Mouse (Mus musculus) limb, embryonic 12.5 days (tissue): ENCODE data around the gene Slc25a43. TPM values are rescaled to one million over a fixed set of nuclear protein-coding genes. Genes with fewer than 3 reads are reported as not detected.

Experiments used
- ATAC-seq: fragments of 200-750 bp; cut with Nextera tagmentation; 2 replicates; pipeline ENCODE4 v1.8.0; 2017; ENCODE audit warnings: low read depth, moderate TSS enrichment; ENCODE audit not compliant: insufficient number of reproducible peaks, insufficient read depth, low FRiP score, low TSS enrichment
- H3K27ac ChIP-seq: fragments of 300-500 bp; sonication (generic); 2 replicates; pipeline ENCODE4 v1.5.1; 2016; ENCODE audit warnings: mild to moderate bottlenecking, moderate library complexity
- H3K27me3 ChIP-seq: fragments of 300-500 bp; sonication (generic); 2 replicates; pipeline ENCODE4 v1.6.1; 2016; ENCODE audit warnings: mild to moderate bottlenecking, moderate library complexity
- H3K36me3 ChIP-seq: fragments of 300-500 bp; sonication (generic); 2 replicates; pipeline ENCODE4 v1.6.1; 2016; ENCODE audit warnings: mild to moderate bottlenecking, moderate library complexity
- H3K4me1 ChIP-seq: fragments of 300-500 bp; sonication (generic); replicated peaks from 2 replicates; pipeline ENCODE4 v1.6.1; 2016
- H3K4me2 ChIP-seq: fragments of 300-500 bp; sonication (generic); 2 replicates; pipeline ENCODE4 v1.6.1; 2016; ENCODE audit warnings: mild to moderate bottlenecking, moderate library complexity
- H3K4me3 ChIP-seq: fragments of 300-500 bp; sonication (generic); replicated peaks from 2 replicates; pipeline ENCODE4 v1.5.1; 2016; ENCODE audit warnings: mild to moderate bottlenecking
- H3K9ac ChIP-seq: fragments of 300-500 bp; sonication (generic); replicated peaks from 2 replicates; pipeline ENCODE4 v1.6.1; 2016; ENCODE audit warnings: mild to moderate bottlenecking, moderate library complexity
- H3K9me3 ChIP-seq: fragments of 300-500 bp; sonication (generic); 2 replicates; pipeline ENCODE4 v1.6.1; 2016; ENCODE audit warnings: mild to moderate bottlenecking, moderate library complexity
- WGBS: fragments of 180-500 bp; shearing (Covaris S2); methylation state at CpG from one replicate; pipeline ENCODE4 v1.1.7; 2016; 5-methylcytosine and 5-hydroxymethylcytosine counted together
- polyA plus RNA-seq: library from polyadenylated mRNA; unstranded; fragments of >200 nt; fragmentation: Nextera tagmentation; extraction: Ambion mirVana; gene quantifications from 2 replicates; pipeline ENCODE4 v1.2.1, GENCODE M21; 2016

Slc25a43 gene
- polyA plus RNA-seq, 1 experiment from 2014 or later: 1.1 TPM

DNA sequence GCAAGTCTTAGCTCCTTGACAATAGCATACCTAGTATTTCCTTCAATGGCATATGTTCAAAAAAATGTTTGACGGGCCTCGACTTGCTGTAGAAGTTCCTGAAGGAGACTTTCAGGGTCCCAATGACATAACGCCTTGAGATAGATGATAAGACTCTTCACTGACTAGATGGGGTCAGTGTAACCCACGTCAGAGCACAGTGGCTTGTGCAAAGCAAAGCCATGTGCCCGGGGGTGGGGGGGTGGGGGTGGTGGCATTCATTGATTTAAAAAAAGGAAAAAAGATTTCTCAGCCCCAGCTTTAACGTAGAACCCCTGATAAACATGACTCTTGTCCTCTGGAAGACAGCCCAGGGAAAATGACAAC, 64.8 kb downstream of the Slc25a43 start:
- Histone ChIP-seq H3K27me3 (no peaks in the 10 kb centered on the region), H3K9me3 (no peaks in the 10 kb centered on the region), H3K4me2 (peak overlapping the region; percentile 52), H3K36me3 (no peaks in the 10 kb centered on the region), H3K4me3 (peak overlapping the region; percentile 33), H3K9ac (no peak overlapping the region), H3K4me1 (peaks cover 5% of the 10 kb centered on the region; the same call in 1 of the 2 replicates), H3K27ac (0 out of 2 replicates have a peak overlapping the region, but pooled peaks have one; percentile 70)
- peak; percentile 43 for ATAC-seq
- WGBS: 64% methylated on average over 5 of the region's 6 CpGs

DNA sequence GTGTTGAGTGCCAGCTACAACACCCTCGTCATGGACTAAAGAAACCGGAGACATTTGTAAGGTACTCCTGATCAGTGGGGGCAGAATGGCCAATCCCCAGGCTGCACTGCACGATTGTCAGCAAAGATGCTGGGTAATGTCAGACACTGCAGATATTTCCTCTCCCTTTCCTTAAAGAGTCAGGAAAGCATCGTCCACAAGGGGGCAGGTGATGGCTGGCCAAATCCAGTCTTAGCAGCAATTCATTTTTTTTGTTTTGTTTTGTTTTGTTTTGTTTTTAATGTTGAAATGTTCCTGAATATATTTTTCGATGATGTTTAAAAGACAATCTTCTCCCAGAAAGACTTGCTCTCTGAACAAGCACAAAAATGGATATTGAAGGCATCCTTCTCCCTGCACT, 67.9 kb downstream of the Slc25a43 start:
- Histone ChIP-seq H3K9ac (no peak overlapping the region), H3K4me3 (no peak overlapping the region), H3K27me3 (no peaks in the 10 kb centered on the region), H3K27ac (no peak overlapping the region), H3K36me3 (no peaks in the 10 kb centered on the region), H3K9me3 (no peaks in the 10 kb centered on the region), H3K4me2 (no peak overlapping the region), H3K4me1 (peaks cover 8% of the 10 kb centered on the region; the same call in 1 of the 2 replicates)
- 47% methylated on average over 5 of the region's 5 CpGs for WGBS
- no peak for ATAC-seq

DNA sequence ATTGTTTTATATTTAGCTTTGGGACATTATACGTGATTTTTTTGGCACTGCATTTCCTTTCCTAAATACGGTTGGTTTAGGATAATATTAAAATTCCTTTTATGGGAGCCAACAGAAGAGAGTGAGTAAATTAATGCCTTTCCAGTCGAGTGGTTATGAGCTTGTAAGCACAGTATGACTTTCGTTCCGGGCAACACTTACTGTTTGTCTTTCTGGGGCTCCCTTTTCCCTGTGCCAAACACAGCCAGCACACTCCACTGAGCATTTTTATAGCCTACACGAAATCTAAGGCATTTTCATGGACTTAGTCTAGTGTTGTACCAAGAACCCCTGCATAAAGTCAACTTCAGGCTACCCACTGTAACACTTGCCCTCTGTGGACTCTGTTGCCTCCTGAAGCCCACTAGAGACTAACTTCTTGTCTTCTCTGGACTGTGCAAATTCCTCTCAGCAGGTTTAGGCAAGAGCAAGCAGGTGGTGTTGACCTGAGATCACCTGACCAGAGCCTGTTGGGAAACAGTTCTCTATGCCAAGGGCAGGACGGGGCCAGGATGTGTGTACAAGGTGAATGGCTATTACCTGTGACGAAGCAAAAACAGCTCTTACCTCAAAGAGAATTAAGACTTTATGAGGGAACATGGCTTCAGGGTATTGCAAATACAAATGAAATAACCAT, 70.8 kb downstream of the Slc25a43 start:
- ATAC-seq: no peak
- 73% methylated on average over 8 of the region's 8 CpGs for WGBS
- H3K27ac ChIP-seq: 0 out of 2 replicates have a peak overlapping the region, but pooled peaks have one; percentile 17

GRCm38 (mm10) chrX:36815022-36815421, 71.6 kb downstream of the Slc25a43 start:
- 87% methylated on average over 4 of the region's 4 CpGs for WGBS
- Histone ChIP-seq H3K9me3 (no peaks in the 10 kb centered on the region), H3K4me3 (no peak overlapping the region), H3K4me1 (peaks cover 7% of the 10 kb centered on the region; the same call in 1 of the 2 replicates), H3K36me3 (no peaks in the 10 kb centered on the region), H3K27me3 (no peaks in the 10 kb centered on the region), H3K9ac (no peak overlapping the region), H3K4me2 (no peak overlapping the region), H3K27ac (no peak overlapping the region)
- no peak for ATAC-seq

More for the DNA sequence above, 70.8 kb downstream of the Slc25a43 start:
- Histone ChIP-seq H3K4me1 (peaks cover 7% of the 10 kb centered on the region; the same call in 1 of the 2 replicates), H3K9me3 (no peaks in the 10 kb centered on the region), H3K9ac (no peak overlapping the region), H3K4me3 (no peak overlapping the region), H3K36me3 (no peaks in the 10 kb centered on the region), H3K4me2 (no peak overlapping the region), H3K27me3 (no peaks in the 10 kb centered on the region)

DNA sequence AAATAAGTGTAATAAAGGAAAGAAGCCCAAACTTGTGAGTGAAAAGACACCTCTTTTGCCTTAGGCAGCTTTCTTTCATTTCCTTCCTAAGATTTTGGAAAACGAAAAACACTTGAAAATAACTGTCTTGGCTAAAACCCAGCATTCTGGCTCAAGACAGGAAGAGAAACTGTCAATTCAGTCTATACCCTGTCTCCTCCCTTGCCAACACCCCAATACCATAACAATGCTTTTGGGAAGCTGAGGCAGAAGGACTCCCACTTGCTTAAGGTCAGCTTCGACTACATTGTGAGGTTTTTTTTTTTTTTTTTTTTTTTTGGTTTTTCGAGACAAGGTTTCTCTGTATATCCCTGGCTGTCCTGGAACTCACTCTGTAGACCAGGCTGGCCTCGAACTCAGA, 72.0 kb downstream of the Slc25a43 start:
- H3K4me1 ChIP-seq: peaks cover 7% of the 10 kb centered on the region; the same call in 1 of the 2 replicates
- no peaks in the 10 kb centered on the region for H3K36me3 ChIP-seq
- no peak for ATAC-seq
- H3K9me3 ChIP-seq: no peaks in the 10 kb centered on the region
- no peaks in the 10 kb centered on the region for H3K27me3 ChIP-seq
- H3K4me2 ChIP-seq: no peak overlapping the region
- no peak overlapping the region for H3K27ac ChIP-seq
- no peak overlapping the region for H3K4me3 ChIP-seq
- WGBS: 84% methylated on average over 4 of the region's 4 CpGs
- H3K9ac ChIP-seq: no peak overlapping the region

DNA sequence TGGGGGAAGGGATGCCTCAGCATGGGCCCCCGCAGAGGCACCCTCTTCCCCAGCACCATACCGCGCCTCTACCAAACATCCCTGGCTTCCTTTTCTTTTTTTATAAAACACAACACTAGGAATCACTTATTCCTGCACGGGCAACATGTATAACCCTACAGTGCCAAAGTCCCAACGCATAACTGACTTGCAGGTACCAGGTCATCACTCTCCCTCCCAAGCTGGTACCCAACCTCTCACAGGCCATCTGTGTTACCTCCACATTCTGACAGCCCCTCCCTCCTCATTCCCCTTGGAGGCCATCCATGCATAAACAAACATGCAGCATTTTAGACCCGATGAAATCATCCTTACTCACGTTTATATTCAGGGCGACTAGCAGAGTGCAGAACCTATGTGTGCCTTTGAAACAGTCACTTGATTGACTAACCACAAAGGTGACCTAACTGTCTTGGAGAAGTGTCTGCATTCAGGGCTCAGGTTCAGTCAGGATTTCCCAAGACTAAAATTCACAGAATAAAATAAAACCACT, 73.0 kb downstream of the Slc25a43 start:
- Histone ChIP-seq H3K9ac (no peak overlapping the region), H3K4me3 (peak overlapping the region; percentile 16), H3K27me3 (no peaks in the 10 kb centered on the region), H3K36me3 (no peaks in the 10 kb centered on the region), H3K4me2 (peak overlapping the region; percentile 48), H3K9me3 (no peaks in the 10 kb centered on the region), H3K4me1 (peaks cover 7% of the 10 kb centered on the region; the same call in 1 of the 2 replicates), H3K27ac (peak overlapping the region; percentile 82; the same call in 1 of the 2 replicates)
- ATAC-seq: no peak
- 42% methylated on average over 8 of the region's 8 CpGs for WGBS

GRCm38 (mm10) chrX:36816953-36817441, 73.5 kb downstream of the Slc25a43 start:
- H3K9ac ChIP-seq: peak overlapping the region; percentile 12; the same call in 1 of the 2 replicates
- H3K4me3 ChIP-seq: peak overlapping the region; percentile 16
- WGBS: 17% methylated on average over 9 of the region's 10 CpGs
- H3K4me2 ChIP-seq: peak overlapping the region; percentile 48
- H3K9me3 ChIP-seq: no peaks in the 10 kb centered on the region
- peak overlapping the region; percentile 82 for H3K27ac ChIP-seq
- ATAC-seq: peak; percentile 79
- H3K27me3 ChIP-seq: no peaks in the 10 kb centered on the region
- H3K36me3 ChIP-seq: no peaks in the 10 kb centered on the region
- H3K4me1 ChIP-seq: peaks cover 7% of the 10 kb centered on the region; the same call in 1 of the 2 replicates

GRCm38 (mm10) chrX:36819575-36819974, 76.1 kb downstream of the Slc25a43 start:
- 75% methylated on average over 4 of the region's 4 CpGs for WGBS
- Histone ChIP-seq H3K27me3 (no peaks in the 10 kb centered on the region), H3K9me3 (no peaks in the 10 kb centered on the region), H3K4me2 (no peak overlapping the region), H3K4me1 (peaks cover 7% of the 10 kb centered on the region; the same call in 1 of the 2 replicates), H3K9ac (no peak overlapping the region), H3K4me3 (no peak overlapping the region), H3K36me3 (no peaks in the 10 kb centered on the region), H3K27ac (no peak overlapping the region)
- ATAC-seq: no peak

DNA sequence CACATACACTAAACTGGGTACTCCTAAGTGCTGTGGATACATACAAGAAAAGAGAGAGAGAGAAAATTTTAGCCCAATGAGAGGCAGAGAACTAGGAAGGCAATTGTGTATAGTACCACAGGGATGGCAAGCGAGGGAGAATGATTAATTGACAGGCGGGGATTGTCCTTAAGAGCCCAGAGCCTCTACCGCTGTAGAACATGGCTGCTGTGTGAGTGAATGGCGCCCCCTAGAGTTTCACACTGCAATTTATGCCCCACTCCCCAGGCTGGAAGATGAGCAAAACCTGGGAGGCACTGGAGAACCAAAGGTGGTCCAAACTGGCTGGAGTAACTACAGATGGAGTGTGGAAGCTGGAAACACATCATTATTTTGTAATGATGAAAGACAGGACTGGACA, 76.7 kb downstream of the Slc25a43 start:
- peaks cover 7% of the 10 kb centered on the region; the same call in 1 of the 2 replicates for H3K4me1 ChIP-seq
- H3K9me3 ChIP-seq: no peaks in the 10 kb centered on the region
- no peak for ATAC-seq
- H3K36me3 ChIP-seq: no peaks in the 10 kb centered on the region
- WGBS: 14% methylated on average over 4 of the region's 4 CpGs
- H3K27me3 ChIP-seq: no peaks in the 10 kb centered on the region
- no peak overlapping the region for H3K4me3 ChIP-seq
- no peak overlapping the region for H3K27ac ChIP-seq
- H3K9ac ChIP-seq: no peak overlapping the region
- no peak overlapping the region for H3K4me2 ChIP-seq

- no peak overlapping the region for H3K4me2 ChIP-seq
- H3K4me3 ChIP-seq: no peak overlapping the region
- H3K4me1 ChIP-seq: no peaks in the 10 kb centered on the region
- no peak overlapping the region for H3K27ac ChIP-seq
- H3K9me3 ChIP-seq: no peaks in the 10 kb centered on the region
- no peak for ATAC-seq
- WGBS: 70% methylated on average over 10 of the region's 10 CpGs
- no peaks in the 10 kb centered on the region for H3K27me3 ChIP-seq
- no peak overlapping the region for H3K9ac ChIP-seq
- no peaks in the 10 kb centered on the region for H3K36me3 ChIP-seq
Observed at GRCm38 (mm10) chrX:36823932-36824711, 80.7 kb downstream of the Slc25a43 start.

- Histone ChIP-seq H3K9ac (no peak overlapping the region), H3K4me1 (no peaks in the 10 kb centered on the region), H3K9me3 (no peaks in the 10 kb centered on the region), H3K27ac (no peak overlapping the region), H3K4me3 (no peak overlapping the region), H3K27me3 (no peaks in the 10 kb centered on the region), H3K36me3 (no peaks in the 10 kb centered on the region), H3K4me2 (no peak overlapping the region)
- no peak for ATAC-seq
- WGBS: 52% methylated on average over 2 of the region's 2 CpGs
Observed at GRCm38 (mm10) chrX:36825032-36825431, 81.6 kb downstream of the Slc25a43 start.
